Mouse (Mus musculus) thymus, adult 2 months (tissue): Measurements from ENCODE around the gene Strbp.

Experiments
- CTCF ChIP-seq: fragments of 200-500 bp; IDR thresholded peaks from 2 replicates; pipeline ENCODE4 v1.5.1; 2012; ENCODE audit warnings: mild to moderate bottlenecking, control low read depth, low read length, moderate library complexity, borderline replicate concordance; ENCODE audit not compliant: control insufficient read depth, poor library complexity, insufficient read depth; ENCODE audit errors: extremely low read depth
- POLR2A ChIP-seq: fragments of 200-500 bp; IDR thresholded peaks from 2 replicates; pipeline ENCODE4 v1.6.1; 2012; ENCODE audit warnings: mild to moderate bottlenecking, low read length, control low read depth, moderate library complexity; ENCODE audit not compliant: control insufficient read depth, poor library complexity, insufficient read depth; ENCODE audit errors: extremely low read depth

- TF ChIP-seq CTCF (no peak), POLR2A (no peak)
Observed at GRCm38 (mm10) chr2:37713100-37713499, 9.4 kb upstream of the Strbp start.
